Mouse (Mus musculus): Measurements from ENCODE around the gene Smagp. TPM values are rescaled to one million over a fixed set of nuclear protein-coding genes. Genes with fewer than 3 reads are reported as not detected.

Gene Smagp
- polyA plus RNA-seq (2012; rRNA removed), result 18.8 and 19.7 TPM in 2 replicates

DNA sequence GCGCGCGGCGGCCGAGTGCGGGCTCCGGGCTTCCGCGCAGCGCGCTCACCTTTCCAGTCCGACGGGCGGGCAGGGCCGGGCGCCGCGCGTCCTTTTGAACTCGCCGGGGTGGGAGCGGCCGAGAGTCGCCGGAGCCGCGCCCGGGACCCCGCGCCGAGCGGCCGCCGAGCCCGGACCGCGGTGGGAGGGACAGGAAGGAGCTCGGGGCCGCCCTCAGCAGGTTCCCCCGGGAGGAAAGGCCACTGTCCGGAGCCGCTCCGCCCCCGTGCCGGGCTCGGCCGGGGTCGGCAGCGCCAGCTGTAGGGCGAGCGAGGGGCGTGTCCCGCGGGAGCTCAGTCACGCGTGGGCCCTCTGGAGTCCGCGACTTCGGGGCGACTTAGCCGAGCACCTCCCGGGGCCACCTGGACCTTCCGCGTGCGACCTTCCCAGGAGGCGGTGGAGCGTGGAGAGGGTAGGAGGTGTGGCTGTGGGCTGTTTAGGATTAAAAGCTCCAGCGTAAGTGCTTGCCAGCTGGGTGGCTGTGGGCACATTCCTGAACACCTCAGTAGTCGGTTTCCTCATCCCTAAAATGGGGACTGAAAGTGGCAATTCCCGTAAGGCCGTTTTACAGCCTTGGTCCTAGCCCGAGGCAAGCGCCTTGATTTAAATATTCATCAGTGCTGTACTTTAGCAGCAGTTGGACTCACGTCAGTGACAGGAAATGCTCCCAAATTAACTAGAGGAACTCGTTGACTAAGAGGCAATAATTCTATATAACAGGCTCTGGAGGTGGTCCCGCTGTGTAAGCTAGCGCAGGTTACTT is at the start of gene Smagp:
TSS of gene Smagp (minus strand) at position 241 of the 802 bp plus-strand sequence.

GRCm38 (mm10) chr15:100669337-100669736 is 32.6 kb upstream of the Smagp start, which contains the start of gene Bin2:
TSS of gene Bin2 (minus strand) at chr15:100669553.

DNA sequence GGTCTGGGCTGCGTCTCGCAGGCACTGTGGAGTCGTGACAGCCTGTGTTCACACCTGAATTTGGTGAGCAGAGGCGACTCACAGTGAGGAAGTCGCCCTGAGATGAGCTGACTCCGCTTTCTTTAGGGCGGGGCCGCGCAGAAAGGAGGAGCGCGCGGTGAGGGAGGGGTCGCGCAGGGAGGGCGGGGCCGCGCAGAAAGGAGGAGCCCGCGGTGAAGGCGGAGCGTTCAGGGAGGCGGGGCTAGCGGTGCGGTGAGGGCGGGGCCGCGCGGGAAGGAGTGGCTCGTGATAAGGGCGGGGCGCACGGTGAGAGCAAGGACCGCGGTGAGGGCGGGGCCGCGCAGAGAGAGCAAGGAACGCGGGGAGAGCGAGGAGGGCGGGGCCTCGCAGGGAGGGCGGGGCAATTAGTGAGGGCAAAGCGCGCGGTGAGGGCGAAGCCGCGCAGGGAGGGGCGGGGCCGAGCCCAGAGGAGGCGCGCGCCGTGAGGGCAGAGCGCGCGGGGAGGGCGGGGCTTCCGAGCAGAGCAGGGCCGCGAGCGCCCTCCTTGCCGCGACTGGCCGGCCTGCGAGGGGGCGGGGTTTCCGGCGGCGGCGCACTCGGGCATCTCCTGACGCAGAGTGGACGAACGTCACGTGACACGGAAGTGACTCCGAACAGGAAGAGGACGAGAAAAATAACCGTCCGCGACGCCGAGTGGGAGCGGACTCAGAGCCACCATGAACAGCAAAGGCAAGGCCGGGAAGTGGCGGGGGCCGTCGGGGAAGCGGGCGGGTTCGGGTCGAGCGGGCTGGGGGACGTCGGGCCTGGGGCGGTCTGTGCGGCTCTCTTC is 21.5 kb downstream of the Smagp start, which contains the start of gene Dazap2:
TSS of gene Dazap2 (plus strand) at position 354 of the 829 bp plus-strand sequence.

DNA sequence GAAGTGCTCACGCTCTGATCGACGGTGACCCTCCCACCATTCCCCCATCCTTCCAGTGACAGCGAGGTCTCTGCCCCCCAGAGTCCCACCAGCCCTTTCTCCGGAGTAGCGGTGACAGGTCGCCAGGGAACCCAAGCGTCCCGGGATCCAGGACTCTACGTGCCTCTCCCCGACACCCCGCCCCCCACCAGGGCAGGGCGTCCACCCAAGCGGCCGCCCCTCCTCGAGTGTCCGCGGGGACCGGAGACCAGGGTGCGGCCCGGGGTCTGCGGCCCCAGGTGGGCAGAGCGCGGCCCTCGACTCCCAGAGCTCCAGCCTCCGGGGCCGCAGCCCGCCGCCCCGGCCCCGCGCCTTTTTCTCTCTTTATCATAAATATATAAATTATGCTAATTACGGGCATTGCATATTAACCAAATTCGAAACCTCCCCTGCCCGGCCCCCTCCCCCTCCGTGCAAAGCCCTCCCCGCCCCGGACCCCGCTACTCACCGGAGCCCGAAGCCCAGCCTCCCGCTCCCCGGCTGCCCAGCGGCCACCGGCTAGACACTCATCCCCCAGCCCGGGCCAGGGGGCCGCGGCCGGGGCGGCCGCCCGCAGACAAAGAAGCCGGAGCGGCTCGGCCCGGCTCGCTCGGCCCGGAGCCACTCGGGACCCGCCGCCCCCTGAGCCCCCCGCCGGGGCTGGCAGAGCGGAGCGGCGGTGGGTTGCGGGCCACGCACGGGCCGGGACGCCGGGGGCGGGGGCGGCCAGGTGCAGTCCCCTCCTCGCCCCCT is 37.3 kb downstream of the Smagp start, which contains the start of gene Pou6f1:
TSS of gene Pou6f1 (minus strand) at position 709 of the 771 bp plus-strand sequence.

Other genes with a start within 250 kb of the Smagp start
- 0.02 TPM in 1 of 2 replicates, not detected in the other for gene Gm5475, start 214.8 kb downstream of the Smagp start, polyA plus RNA-seq (2012; rRNA removed)
- gene Slc11a2, start 211.9 kb downstream of the Smagp start, polyA plus RNA-seq (2012; rRNA removed), result 23.7 and 25.7 TPM in 2 replicates
- 36.6 and 45.0 TPM in 2 replicates for gene Letmd1, start 167.9 kb downstream of the Smagp start, polyA plus RNA-seq (2012; rRNA removed)
- gene Csrnp2, start 141.5 kb downstream of the Smagp start, polyA plus RNA-seq (2012; rRNA removed), result 0.97 and 1.1 TPM in 2 replicates
- 2.9 and 3.3 TPM in 2 replicates for gene Tfcp2, start 84.9 kb downstream of the Smagp start, polyA plus RNA-seq (2012; rRNA removed)
- gene Pou6f1, start 37.0 kb downstream of the Smagp start, polyA plus RNA-seq (2012; rRNA removed), result 1.00 and 1.2 TPM in 2 replicates
- 109 and 114 TPM in 2 replicates for gene Dazap2, start 21.6 kb downstream of the Smagp start, polyA plus RNA-seq (2012; rRNA removed)
- 14.9 and 19.2 TPM in 2 replicates for gene Bin2, start 32.6 kb upstream of the Smagp start, polyA plus RNA-seq (2012; rRNA removed)
- 48.2 and 67.5 TPM in 2 replicates for gene Cela1, start 51.0 kb upstream of the Smagp start, polyA plus RNA-seq (2012; rRNA removed)
- gene Galnt6, start 92.4 kb upstream of the Smagp start, polyA plus RNA-seq (2012; rRNA removed), result 0.91 and 1.0 TPM in 2 replicates
- gene Slc4a8, start 124.8 kb upstream of the Smagp start, polyA plus RNA-seq (2012; rRNA removed), result 0.48 and 0.73 TPM in 2 replicates
- 2.9 and 3.0 TPM in 2 replicates for gene Scn8a, start 232.9 kb upstream of the Smagp start, polyA plus RNA-seq (2012; rRNA removed)